Mouse (Mus musculus) neural tube, embryonic 11.5 days (tissue): ENCODE data around the gene Krt16. TPM values are rescaled to one million over a fixed set of nuclear protein-coding genes. Genes with fewer than 3 reads are reported as not detected.
A peak's percentile ranks its signal among the peaks of the same experiment; 100 is the strongest.

ENCODE experiments used
- ATAC-seq: fragments of 200-750 bp; cut with Nextera tagmentation; 2 replicates; pipeline ENCODE4 v1.8.0; 2017; ENCODE audit warnings: moderate number of reproducible peaks, mild to moderate bottlenecking, moderate TSS enrichment, moderate library complexity; ENCODE audit not compliant: insufficient read depth, low FRiP score, low TSS enrichment
- DNase-seq: peaks from one replicate; pipeline ENCODE4 v3.0.0-alpha.2; 2015; ENCODE audit warnings: low spot score
- H3K27ac ChIP-seq: fragments of 300-500 bp; sonication (generic); 2 replicates; pipeline ENCODE4 v1.5.1; 2014; ENCODE audit warnings: low read depth, mild to moderate bottlenecking, low read length
- H3K27me3 ChIP-seq: fragments of 300-500 bp; sonication (generic); 2 replicates; pipeline ENCODE4 v1.6.1; 2014; ENCODE audit warnings: mild to moderate bottlenecking, low read length, mixed read lengths; ENCODE audit not compliant: control insufficient read depth, insufficient read depth
- H3K36me3 ChIP-seq: fragments of 300-500 bp; sonication (generic); 2 replicates; pipeline ENCODE4 v1.6.1; 2014; ENCODE audit warnings: mild to moderate bottlenecking, low read length, moderate library complexity, mixed read lengths; ENCODE audit not compliant: control insufficient read depth, insufficient read depth
- H3K4me1 ChIP-seq: fragments of 300-500 bp; sonication (generic); 2 replicates; pipeline ENCODE4 v1.6.1; 2014; ENCODE audit warnings: low read length, mixed read lengths; ENCODE audit not compliant: control insufficient read depth, insufficient read depth
- H3K4me2 ChIP-seq: fragments of 300-500 bp; sonication (generic); 2 replicates; pipeline ENCODE4 v1.6.1; 2014; ENCODE audit warnings: low read depth, mild to moderate bottlenecking, moderate library complexity
- H3K4me3 ChIP-seq: fragments of 300-500 bp; sonication (generic); 2 replicates; pipeline ENCODE4 v1.5.1; 2014; ENCODE audit warnings: low read depth, low read length
- H3K9ac ChIP-seq: fragments of 300-500 bp; sonication (generic); 2 replicates; pipeline ENCODE4 v1.6.1; 2014; ENCODE audit warnings: mild to moderate bottlenecking, low read length
- H3K9me3 ChIP-seq: fragments of 300-500 bp; sonication (generic); 2 replicates; pipeline ENCODE4 v1.6.1; 2016; ENCODE audit warnings: low read length; ENCODE audit not compliant: control insufficient read depth
- WGBS: fragments of 180-500 bp; shearing (Covaris S2); extraction: QIAGEN DNeasy Blood & Tissue Kit; methylation state at CpG from one replicate; pipeline ENCODE4 v1.1.7; 2014; 5-methylcytosine and 5-hydroxymethylcytosine counted together
- polyA plus RNA-seq: library from polyadenylated mRNA; unstranded; fragments of >200 nt; fragmentation: Nextera tagmentation; extraction: Ambion mirVana; gene quantifications from 2 replicates; pipeline ENCODE4 v1.2.1, GENCODE M21; 2014

Gene Krt16
- polyA plus RNA-seq, result not detected in 2 replicates

DNA sequence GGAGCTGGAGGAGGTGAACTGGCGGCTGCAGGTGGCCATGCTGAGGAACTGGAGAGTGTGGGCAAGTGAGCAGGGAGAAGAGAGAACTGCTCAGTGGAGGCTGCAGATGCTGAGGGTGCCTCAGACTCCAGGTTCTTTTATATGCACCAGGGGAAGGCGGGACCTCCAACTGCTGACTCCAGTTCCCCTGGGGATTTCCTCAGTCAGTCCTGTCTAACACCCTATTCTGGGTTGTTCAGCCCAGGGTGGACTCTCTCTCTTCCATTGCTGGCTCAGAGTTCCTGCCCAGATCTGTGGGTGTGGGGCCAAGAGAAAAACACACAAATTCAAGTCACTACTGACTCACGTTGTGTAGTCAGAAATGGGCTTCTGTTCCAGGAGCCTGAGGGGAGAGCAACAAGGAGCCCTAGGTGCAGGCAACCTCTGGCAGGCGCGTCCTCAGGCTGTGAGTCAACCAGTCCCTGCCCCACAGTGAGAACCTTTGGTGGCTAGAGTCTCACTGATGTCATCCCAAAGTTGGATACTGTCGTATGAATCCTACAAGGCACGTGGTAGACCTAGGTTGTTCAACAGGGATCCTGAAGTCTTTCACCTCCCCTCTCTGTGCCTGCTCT lies at the start of gene Krt16:
TSS of gene Krt16 (minus strand) at position 51 of the 614 bp plus-strand sequence.
- H3K4me2 ChIP-seq, result no peak within 1 kb of the TSS
- H3K9ac ChIP-seq, result no peak within 1 kb of the TSS
- H3K36me3 ChIP-seq, result no peaks in the 10 kb centered on the region
- H3K9me3 ChIP-seq, result no peaks in the 10 kb centered on the region
- WGBS, result 74% methylated on average over 7 of the region's 7 CpGs
- H3K4me1 ChIP-seq, result no peaks in the 10 kb centered on the region
- no peak for DNase-seq
- no peak within 1 kb of the TSS for H3K27ac ChIP-seq
- no peaks in the 10 kb centered on the region for H3K27me3 ChIP-seq
- H3K4me3 ChIP-seq, result no peak within 1 kb of the TSS
- no peak for ATAC-seq

GRCm38 (mm10) chr11:100297801-100298200 lies 49.1 kb upstream of the Krt16 start:
- H3K27me3 ChIP-seq, result no peaks in the 10 kb centered on the region
- H3K9me3 ChIP-seq, result no peaks in the 10 kb centered on the region
- H3K4me3 ChIP-seq, result no peak overlapping the region
- H3K9ac ChIP-seq, result no peak overlapping the region
- peak; percentile 39 for DNase-seq
- no peaks in the 10 kb centered on the region for H3K36me3 ChIP-seq
- peak overlapping the region; percentile 10; the same call in 1 of the 2 replicates for H3K4me2 ChIP-seq
- no peak for ATAC-seq
- no peaks in the 10 kb centered on the region for H3K4me1 ChIP-seq
- no peak overlapping the region for H3K27ac ChIP-seq
- 29% methylated on average over 5 of the region's 5 CpGs for WGBS

DNA sequence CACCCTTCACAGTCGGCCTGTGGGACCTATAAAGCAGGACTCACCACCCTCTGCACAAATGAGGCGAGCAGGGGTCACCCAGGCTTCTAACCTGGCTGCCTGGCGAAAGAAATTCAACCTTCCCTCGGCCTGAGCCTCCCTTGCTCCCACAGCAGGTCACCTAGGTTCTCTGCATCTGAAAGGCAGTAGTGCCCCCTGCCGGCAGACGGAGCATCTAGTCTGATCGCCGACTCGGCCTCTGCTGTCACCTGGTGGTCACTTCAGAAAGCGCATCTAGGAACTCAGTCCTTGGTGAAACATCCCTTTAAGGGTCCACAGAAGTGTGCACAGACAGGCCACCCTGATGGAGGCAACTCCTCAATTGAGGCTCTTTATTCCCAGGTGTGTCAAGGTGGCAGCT lies 46.6 kb upstream of the Krt16 start:
- no peak overlapping the region for H3K4me3 ChIP-seq
- H3K27me3 ChIP-seq, result no peaks in the 10 kb centered on the region
- DNase-seq (peak; percentile 90), ATAC-seq (peak; percentile 21; the same call in 1 of the 2 replicates)
- no peaks in the 10 kb centered on the region for H3K36me3 ChIP-seq
- no peak overlapping the region for H3K9ac ChIP-seq
- H3K27ac ChIP-seq, result no peak overlapping the region
- no peaks in the 10 kb centered on the region for H3K4me1 ChIP-seq
- H3K4me2 ChIP-seq, result no peak overlapping the region
- WGBS, result 8% methylated on average over 10 of the region's 10 CpGs
- no peaks in the 10 kb centered on the region for H3K9me3 ChIP-seq

DNA sequence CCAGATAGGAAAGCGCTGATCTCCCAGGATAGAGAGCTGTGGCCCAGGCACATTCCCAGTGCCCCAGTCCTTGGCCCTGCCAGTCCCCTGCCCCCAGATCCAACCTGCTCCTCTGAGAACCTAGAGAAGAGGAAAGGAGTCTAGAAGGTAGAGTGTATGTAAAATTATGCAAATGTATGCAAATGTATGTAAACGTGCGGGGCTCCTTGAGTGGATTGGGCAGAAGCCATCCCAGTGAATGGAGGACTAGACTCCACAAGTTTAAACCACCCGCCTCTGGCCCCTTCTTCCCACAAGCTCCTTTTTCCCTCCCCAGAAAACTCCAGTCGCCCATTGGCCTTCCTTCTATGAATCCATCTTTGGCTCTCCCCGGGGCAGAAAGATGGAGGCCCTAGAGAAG lies 44.2 kb upstream of the Krt16 start:
- H3K27ac ChIP-seq, result no peak overlapping the region
- 54% methylated on average over 6 of the region's 6 CpGs for whole genome bisulfite sequencing

DNA sequence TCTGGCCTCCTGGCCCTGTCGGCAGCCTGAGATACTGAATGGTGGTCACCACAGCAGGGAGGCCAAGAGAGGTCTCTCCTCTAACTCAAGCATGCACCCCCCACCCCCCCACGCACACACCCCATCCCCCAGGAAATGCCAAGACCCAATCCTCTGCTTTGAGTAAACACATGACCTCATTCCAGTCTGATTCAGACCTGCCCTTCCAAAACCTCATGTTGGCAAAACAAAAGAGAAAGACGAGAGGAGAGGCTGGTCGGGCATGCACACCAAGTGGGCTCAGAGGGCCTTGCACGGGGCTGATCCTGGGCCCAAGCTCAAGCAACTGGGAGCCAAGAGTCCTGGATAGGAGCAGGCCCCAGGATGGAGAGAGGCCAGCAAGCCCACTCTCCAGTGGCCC lies 41.5 kb upstream of the Krt16 start:
- Histone ChIP-seq H3K36me3 (no peaks in the 10 kb centered on the region), H3K4me3 (no peak overlapping the region), H3K9ac (no peak overlapping the region), H3K27ac (no peak overlapping the region), H3K9me3 (no peaks in the 10 kb centered on the region), H3K27me3 (no peaks in the 10 kb centered on the region), H3K4me1 (no peaks in the 10 kb centered on the region), H3K4me2 (no peak overlapping the region)
- DNase-seq, result no peak
- 57% methylated on average over 5 of the region's 5 CpGs for WGBS
- ATAC-seq, result no peak

More for the DNA sequence above, 44.2 kb upstream of the Krt16 start:
- no peak overlapping the region for H3K4me2 ChIP-seq
- no peak overlapping the region for H3K4me3 ChIP-seq
- ATAC-seq (peak; percentile 48; the same call in 1 of the 2 replicates), DNase-seq (no peak)
- no peaks in the 10 kb centered on the region for H3K27me3 ChIP-seq
- H3K9ac ChIP-seq, result no peak overlapping the region
- H3K4me1 ChIP-seq, result no peaks in the 10 kb centered on the region
- H3K9me3 ChIP-seq, result no peaks in the 10 kb centered on the region
- H3K36me3 ChIP-seq, result no peaks in the 10 kb centered on the region

DNA sequence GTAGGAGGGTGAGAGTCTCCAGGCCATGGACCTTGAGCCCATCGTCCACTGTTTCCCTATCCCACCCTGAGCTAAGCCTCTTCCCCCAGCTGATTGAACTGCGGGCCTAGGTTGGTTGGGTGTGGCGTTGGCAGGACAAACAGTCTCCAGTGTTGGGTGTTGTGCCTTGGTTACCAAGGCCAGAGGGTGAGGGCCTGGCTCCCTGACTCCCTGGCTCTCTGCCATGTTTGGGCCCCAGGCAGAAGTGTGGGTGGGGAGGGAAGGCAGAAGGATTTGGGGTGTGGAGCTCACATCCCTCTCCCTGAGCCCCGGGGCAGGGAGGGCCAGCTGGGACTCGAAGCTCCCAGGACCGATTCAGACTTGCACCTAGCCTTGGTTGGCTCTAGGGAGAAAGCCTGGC lies 40.2 kb upstream of the Krt16 start:
- H3K4me1 ChIP-seq, result no peaks in the 10 kb centered on the region
- no peak overlapping the region for H3K4me2 ChIP-seq
- no peaks in the 10 kb centered on the region for H3K27me3 ChIP-seq
- H3K9ac ChIP-seq, result no peak overlapping the region; the same call in 1 of the 2 replicates
- DNase-seq (no peak), ATAC-seq (no peak)
- no peak overlapping the region for H3K4me3 ChIP-seq
- no peak overlapping the region for H3K27ac ChIP-seq
- 87% methylated on average over 6 of the region's 6 CpGs for WGBS
- H3K36me3 ChIP-seq, result no peaks in the 10 kb centered on the region
- no peaks in the 10 kb centered on the region for H3K9me3 ChIP-seq

DNA sequence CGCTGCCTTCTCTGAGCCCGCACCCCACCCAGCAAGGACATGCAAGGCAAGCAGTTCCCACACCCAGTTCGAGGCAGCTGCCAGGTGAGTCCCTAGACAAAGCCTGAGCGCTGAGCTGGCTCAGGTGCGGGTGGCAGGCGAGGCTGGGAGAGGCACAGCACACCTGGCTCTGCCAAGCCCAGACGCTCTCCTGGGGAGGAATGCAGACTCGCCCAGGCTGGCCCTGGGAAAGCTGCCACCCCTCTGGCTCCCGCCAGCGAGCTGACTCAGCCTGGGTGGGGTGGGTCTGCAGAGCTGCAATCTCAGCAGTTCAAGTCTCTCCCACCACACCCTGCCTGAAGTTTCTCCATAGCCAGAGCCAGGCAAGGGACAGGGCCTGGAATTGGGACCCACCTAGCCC lies 38.3 kb upstream of the Krt16 start:
- ATAC-seq, result no peak

DNA sequence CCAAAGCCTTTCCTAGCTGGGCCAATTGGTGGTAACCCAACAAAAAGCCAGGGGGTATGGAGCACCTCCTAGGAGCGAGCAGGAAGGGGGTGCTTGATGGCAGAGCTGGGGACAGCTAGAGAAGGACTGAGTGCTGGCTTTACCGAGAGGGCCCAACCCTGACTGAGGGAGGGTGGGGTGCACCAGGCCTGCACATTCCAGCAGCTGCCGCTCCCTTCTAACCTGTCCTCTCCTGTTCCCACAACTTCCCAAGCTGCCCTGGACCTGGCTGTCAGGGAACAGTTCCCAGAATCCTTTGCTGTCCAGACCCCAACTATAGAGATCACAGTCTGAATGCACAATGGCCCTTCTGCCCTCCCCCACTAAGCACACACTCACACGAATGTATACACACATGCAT lies 36.3 kb upstream of the Krt16 start:
- Histone ChIP-seq H3K27ac (no peak overlapping the region), H3K4me3 (no peak overlapping the region), H3K4me2 (no peak overlapping the region), H3K9me3 (no peaks in the 10 kb centered on the region), H3K9ac (no peak overlapping the region), H3K36me3 (no peaks in the 10 kb centered on the region), H3K4me1 (no peaks in the 10 kb centered on the region), H3K27me3 (no peaks in the 10 kb centered on the region)
- WGBS, result 84% methylated on average over 4 of the region's 4 CpGs
- DNase-seq, result no peak
- ATAC-seq, result no peak

More for the DNA sequence above, 38.3 kb upstream of the Krt16 start:
- no peaks in the 10 kb centered on the region for H3K4me1 ChIP-seq
- 43% methylated on average over 10 of the region's 10 CpGs for WGBS
- DNase-seq, result no peak
- H3K36me3 ChIP-seq, result no peaks in the 10 kb centered on the region
- no peaks in the 10 kb centered on the region for H3K27me3 ChIP-seq
- H3K9me3 ChIP-seq, result no peaks in the 10 kb centered on the region
- H3K27ac ChIP-seq, result no peak overlapping the region
- no peak overlapping the region for H3K9ac ChIP-seq
- H3K4me2 ChIP-seq, result no peak overlapping the region
- H3K4me3 ChIP-seq, result no peak overlapping the region

- ATAC-seq (peak; percentile 55), DNase-seq (peak; percentile 81)
- H3K9me3 ChIP-seq, result no peaks in the 10 kb centered on the region
- no peaks in the 10 kb centered on the region for H3K36me3 ChIP-seq
- no peak overlapping the region for H3K9ac ChIP-seq
- 27% methylated on average over 10 of the region's 10 CpGs for WGBS
- H3K27ac ChIP-seq, result no peak overlapping the region
- no peak overlapping the region for H3K4me3 ChIP-seq
- no peak overlapping the region for H3K4me2 ChIP-seq
- H3K27me3 ChIP-seq, result no peaks in the 10 kb centered on the region
- no peaks in the 10 kb centered on the region for H3K4me1 ChIP-seq
Measured at GRCm38 (mm10) chr11:100282549-100282948, 33.8 kb upstream of the Krt16 start.
